Mouse (Mus musculus) lung, adult 2 months (tissue): ENCODE measurements around the gene F2rl1.

Source experiments
- CTCF ChIP-seq: fragments of 200-500 bp; IDR thresholded peaks from 2 replicates; pipeline ENCODE4 v1.5.1; 2011; ENCODE audit warnings: mild to moderate bottlenecking, low read length, control low read depth; ENCODE audit not compliant: insufficient read depth
- POLR2A ChIP-seq: fragments of 200-500 bp; IDR thresholded peaks from 2 replicates; pipeline ENCODE4 v1.6.1; 2011; ENCODE audit warnings: low read depth, mild to moderate bottlenecking, control low read depth, low read length, borderline replicate concordance; ENCODE audit errors: extremely low read depth

- no peak for TF ChIP-seq POLR2A
- no peak for TF ChIP-seq CTCF
Measured at GRCm38 (mm10) chr13:95510054-95510453, 15.0 kb downstream of the F2rl1 start.
